Mouse (Mus musculus): Measurements from ENCODE around the gene Chst11.

The Chst11 gene

DNA sequence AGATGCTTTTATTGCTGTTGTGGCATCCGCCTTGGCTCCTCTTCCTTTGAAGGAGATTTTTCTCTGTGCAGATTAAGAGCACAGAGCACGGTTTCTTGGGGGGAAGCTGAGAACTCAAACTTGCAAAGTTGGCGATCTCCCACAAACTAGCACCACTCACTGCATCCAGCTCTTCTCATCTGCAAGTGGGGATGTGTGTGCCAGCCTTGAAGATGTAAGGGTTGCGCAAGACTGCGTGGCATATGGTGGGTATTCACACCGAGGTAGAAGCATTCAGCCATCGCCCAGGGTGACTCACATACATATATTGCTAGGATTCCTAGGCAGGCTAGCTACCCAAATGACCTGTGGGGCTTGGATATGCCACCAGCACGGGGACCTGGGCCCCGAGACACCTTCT lies 52.9 kb downstream of the Chst11 start:
- peak; percentile 44 for DNase-seq

DNA sequence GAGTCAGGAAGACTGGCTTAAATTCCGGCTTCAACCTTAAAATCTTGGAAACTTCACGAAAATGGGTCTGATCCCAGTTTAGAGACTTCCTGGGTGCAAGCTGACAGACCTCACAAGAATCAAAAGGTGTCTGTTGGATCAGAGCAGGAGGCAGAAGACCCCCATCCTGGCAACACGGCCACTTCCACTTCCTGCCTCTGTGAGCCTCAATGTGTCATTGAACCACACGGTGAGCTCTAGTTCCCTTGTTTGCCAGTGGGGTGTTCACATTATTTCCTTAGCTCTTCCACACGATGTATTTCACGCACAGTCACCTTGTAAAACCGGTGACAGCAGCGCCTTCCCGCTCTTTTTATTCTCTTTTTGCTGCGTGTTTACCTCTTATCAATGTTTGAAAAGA lies 54.1 kb downstream of the Chst11 start:
- no peak for DNase-seq

DNA sequence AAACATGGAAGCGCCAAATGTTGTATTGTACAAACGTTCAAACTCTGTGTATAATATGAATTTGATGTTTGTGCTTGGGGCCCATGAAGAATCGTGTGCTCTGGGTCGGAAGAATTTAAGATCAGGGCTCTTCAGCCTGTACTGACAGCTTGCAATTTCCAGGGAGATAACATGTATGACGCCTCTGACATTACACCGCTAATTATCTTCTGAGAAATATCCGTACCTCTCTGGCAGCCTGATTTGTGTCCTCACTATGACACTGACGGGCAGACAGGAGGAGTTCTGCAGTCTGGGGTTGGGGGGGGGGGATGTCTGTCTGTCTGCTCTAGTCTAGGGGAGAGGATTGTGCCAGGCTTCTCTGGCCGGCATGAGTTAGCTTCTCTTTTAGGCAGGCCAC lies 56.6 kb downstream of the Chst11 start:
- DNase-seq, result no peak

DNA sequence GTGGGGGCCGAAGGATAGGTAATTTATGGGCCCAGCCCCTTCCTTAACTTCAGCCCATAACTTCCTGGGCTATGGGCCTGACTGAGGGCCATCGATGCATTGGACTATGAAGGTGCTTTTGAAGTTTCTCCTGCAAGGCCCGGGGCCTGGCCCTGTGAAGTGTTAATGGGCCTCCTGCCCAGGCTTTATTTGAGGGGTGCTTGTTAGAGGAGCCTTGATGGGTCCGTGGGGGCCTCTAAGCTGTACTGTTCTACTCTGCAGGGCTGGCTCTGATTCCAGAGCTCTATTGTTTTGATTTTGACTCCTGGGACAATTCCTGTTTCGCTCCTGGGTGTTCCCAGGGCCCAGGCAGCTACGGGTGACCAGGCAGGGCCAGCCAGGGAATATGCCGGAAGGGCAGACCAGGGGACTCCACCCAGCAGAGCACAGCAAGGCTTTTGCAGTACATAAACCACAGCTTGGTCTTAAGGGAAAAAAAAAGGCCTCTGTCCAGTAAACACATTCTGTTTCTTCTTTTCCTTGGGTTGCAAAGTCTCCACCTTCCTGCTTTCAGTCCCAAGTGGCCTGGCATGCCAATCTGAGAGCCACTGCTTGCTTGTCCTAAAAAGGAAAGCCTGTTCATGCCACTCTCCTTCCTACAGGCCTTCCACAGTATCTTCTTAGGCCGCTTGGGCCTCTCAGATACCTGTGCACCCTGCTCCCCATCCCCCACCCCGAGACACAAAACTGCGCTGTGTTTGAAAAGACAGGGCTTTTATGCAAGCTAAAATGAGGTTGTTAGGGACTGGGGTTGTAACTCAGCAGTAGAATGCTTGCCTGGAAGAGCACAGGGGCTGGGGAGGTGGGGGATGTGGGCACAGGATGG lies 57.5 kb downstream of the Chst11 start:
- no peak for DNase-seq

DNA sequence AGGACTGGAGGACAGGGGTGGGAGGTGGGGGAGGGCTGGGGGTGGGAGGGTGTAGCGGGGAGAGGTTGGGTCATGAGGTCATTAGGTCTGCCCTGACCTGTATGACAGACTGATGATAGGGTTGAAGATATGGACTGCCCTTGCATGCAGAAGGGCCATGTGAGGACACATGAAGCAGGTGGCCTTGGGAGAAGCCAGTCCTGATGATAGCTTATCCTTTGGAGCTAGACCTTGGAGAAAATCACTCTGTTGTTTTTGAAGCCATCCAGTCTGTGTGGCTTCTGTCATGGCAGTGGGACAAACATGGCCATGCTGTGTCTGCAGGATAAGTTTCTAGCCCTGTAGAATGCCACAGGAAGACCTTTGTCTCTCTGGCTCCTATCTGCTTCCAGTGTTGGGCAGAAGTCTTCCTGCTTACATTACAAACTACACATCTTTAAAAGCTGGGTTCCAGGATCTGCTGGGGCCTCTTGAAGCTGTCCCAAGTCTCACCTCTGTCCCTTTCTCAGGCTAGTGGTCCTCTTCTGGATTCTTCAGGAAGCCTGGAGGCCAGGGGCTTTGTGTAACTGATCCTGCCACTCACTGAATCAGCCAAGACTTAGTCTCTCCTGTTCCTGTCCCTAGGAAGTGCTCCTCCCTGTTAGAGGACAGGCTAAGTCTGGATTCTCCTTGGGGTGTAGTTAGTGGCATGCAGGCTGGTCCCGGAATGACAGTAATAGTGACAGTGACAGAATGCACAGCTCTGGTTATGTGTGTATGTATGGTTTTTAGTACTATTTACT lies 58.4 kb downstream of the Chst11 start:
- DNase-seq, result no peak

DNA sequence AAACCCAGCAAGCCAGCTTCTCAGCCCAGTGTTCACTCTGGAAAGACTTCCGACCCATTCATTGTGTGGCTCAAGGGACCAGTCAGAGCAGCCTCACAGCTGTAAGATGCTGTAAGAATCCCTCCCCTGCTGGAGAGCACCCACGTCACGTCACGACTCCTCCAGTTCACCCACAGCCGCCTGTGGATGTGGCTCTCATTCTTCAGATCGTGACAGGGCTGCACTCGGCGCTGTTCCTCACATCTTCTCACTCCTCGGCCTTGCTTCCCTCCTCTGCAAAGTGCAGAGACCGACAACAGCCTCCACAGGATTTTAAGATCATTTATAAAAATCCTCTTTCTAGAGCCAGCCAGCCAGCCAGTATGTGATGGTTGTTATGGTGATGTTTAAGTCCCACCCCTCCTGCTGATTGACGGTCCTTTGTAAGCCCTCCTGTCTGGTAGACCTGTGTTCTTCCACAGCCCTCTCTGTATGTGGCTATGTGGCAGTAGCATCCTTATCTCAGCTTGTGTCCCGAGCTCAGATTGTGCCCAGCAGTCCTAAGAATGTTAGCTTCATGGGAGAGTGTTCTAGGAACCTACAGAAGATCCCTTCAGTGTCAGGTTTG lies 64.0 kb downstream of the Chst11 start:
- DNase-seq, result peak; percentile 24

DNA sequence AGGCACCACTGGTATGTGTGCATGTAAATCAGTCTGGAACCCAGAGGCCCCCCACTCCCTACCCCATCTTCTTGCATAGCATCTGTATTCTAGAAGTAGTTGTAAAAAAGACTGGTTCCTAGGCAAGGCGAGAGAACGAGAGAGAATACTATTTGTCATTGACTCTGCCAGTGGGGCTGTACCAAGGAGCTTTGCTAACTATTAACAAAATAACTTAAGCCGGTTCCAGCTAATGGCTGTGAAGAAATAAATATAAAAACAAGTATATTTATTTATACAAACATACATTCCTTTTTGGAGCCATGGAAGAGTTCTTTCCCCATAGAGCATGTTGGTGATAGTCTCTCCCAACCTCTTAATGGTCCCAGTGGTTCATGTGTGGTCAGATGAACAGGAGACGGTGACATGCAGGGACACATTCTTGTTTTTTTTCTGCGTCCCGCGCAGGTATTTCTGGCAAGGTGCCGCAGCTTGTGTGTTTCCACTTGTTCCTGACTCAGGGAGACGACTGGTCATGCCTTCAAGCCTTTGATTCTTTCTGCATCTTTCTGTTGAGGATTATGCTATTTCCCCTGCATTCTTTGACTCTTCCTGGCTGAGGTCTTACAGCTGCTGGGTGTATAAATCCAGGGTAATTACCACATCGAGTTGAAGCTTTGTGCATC lies 68.7 kb downstream of the Chst11 start:
- DNase-seq, result no peak

DNA sequence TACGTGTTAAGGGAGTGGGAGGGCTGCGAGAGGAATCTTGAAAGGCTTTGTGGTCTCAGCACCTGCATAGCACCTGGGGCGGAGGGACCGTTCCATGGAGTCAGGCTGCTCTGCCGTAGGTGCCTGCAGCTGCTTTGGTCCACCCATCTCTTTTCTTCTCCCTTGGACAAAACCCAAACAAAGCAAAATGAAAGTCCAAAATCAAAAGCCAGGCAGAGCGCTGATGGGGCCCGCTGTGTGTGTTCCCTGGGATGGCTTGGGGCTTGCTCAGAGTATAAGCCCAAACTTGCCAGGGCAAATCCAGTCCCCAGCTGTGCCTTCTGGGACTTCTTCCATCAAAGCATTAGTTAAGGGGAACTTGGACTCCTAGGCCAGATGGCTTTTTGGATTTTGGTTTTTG lies 71.0 kb downstream of the Chst11 start:
- DNase-seq, result no peak

DNA sequence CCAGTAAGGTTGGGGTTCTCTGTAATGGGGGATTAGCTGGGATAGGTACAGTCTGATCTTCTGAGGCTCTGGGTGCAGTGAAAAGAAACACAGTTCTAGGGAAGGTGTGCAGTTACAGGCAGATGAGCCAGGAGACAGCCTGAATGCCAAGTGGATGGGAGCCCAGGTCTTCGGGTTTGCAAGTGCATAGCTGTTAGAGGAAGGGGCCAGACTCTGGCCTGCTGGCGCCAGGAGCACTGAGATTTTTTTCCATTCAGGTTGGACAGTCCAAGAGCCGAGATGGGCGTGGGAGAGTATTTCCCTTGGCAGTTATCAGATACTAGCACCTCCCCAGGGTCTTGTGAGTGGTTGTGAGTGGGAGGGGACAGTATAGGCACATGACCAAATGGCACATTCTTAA lies 71.6 kb downstream of the Chst11 start:
- DNase-seq, result no peak

DNA sequence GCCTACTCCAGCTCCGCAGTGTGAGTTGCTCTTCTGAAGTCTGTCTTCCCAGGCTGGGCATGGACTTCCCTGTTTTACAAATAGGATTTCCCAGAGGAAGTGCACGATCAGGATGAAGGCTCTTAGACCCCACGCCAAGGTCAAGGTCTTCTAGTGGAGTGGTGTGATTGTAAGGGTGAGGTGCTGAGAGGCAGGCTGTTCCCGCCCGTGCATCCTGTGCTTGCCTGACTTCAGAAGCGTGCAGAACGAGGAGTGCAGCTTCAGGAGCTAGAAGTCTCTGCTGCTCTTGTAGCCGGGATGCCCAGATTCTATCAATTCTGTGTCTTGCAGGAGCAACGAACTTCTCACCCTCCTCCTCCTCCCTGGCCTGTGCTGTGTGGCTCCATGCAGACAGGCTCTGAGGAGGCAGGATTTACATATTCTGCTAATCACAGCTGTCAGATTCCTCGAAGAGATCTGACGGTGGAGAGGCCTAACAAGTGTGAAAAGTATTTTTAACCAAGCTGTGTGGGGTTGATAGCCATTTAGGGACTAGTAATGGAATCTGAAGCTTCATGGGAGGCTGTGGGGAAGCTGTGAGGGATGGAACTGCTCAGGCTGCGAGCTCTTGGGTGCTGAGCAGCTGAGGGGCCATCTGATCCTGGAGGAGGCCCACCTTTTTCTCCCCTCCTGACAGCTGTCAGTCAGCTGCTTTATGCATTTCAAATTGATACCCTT lies 74.9 kb downstream of the Chst11 start:
- DNase-seq, result peak; percentile 45

DNA sequence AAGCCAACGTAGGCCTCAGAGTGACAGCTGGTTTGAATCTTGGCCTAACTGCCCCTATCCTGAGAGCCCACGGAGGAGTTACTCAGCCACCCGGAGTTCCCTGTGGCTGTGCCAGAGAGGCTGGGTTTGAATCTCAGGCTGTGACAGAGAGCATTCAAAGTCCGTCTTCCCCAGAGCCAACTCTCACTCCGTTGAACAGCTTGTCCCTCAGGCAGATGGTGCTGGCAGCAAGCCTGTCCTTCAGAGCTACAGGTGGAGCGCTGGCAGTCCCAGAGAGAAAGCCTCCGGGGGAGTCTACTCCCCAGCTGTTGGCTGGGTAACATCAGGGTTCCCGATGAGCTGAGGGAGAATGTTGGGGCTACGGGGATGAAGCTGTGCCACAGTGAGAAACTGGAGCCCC lies 77.0 kb downstream of the Chst11 start:
- peak; percentile 73 for DNase-seq

DNA sequence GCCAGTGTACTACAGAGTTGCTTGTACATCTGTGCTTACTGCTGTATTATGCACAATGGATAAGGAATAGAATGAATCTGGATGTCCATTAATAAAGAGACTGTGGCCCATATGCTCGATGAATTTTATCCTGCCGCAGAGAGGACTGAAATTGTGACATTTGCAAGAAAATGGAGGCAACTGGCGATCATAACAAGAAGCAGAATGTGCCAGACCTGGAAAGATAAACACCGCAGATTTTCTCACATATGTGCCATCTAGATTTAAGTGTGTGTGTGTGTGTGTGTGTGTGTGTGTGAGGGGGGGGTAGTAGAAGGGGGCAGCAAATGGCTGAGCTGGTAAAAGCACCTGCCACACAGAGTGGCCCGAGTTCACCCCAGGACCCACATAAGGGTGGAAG lies 79.5 kb downstream of the Chst11 start:
- no peak for DNase-seq

DNA sequence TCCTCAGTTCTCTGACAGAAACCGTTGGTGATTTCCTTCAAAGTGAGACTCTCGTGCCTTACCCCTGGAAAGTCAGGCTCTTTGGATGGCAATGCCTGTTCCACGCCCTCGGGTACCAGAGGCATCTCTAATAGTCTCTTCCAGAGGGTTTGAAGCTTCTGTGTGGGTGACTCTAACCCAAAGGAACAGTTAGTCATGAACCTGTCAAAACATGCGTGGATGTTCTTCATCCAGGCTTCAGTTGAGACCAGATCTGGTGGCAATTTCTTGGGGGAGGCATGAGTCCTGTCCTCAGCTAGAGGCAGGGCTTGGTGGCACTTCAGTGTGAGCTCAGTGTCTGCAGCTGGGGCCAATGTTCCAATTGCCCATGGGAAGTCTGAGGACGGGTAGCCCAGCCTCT lies 80.9 kb downstream of the Chst11 start:
- DNase-seq, result no peak

DNA sequence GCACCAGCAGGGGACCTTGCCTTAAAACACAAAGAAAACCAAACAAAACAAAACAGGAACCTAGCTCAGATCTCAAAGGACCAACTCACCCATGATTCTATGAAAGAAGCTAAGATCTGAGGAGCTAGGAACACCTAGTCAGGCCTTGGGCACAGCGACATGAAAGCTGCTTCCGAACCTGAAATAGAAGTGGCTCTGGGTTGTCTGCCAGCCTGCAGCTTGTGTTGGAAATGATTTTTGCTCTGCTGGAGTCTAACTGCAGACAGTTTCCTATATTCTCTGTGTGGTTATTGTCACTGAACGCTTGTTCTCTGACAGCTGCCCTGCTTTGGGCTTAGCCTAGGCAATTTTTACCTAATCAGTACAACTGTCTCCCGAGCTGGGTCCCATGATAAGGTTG lies 82.0 kb downstream of the Chst11 start:
- DNase-seq, result peak; percentile 29

DNA sequence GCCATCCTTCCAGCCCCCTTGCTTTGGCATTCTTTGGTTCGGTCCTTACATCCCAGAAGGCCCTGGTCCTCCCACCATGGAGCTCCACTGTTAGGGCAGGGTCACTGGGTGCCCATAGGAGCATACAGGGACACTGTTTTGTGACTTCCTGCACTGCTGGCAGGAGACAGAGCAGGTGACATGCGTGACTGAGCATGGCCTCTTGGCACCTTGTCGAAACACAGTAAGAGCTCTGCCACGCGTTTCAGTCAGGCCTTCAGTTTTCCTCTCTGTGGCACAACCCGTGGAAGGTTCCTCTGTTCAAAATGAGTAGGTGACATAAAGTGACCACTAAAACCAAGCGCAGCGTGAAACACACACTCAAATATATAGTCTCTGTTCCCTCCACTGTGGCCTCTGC lies 83.2 kb downstream of the Chst11 start:
- DNase-seq, result no peak

DNA sequence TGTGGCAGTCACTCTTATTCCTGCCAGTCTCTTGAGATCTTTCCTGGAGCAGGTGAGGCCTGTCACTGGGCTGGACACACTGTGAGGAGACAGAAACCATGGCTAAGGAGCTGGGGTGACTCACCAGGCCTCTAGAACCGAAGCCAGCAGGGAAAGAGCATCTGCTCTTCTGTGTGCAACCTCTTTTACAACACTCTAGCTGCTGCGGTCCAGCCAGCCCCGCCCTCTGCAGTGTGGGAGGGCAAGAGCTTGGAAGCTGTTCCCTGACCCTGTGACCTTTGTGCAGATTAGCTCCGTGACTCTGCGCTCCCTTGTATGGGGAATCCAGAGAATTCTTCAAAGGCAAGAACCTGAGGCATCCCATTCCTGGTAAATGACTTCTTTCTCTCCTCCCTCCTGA lies 84.5 kb downstream of the Chst11 start:
- DNase-seq, result no peak

DNA sequence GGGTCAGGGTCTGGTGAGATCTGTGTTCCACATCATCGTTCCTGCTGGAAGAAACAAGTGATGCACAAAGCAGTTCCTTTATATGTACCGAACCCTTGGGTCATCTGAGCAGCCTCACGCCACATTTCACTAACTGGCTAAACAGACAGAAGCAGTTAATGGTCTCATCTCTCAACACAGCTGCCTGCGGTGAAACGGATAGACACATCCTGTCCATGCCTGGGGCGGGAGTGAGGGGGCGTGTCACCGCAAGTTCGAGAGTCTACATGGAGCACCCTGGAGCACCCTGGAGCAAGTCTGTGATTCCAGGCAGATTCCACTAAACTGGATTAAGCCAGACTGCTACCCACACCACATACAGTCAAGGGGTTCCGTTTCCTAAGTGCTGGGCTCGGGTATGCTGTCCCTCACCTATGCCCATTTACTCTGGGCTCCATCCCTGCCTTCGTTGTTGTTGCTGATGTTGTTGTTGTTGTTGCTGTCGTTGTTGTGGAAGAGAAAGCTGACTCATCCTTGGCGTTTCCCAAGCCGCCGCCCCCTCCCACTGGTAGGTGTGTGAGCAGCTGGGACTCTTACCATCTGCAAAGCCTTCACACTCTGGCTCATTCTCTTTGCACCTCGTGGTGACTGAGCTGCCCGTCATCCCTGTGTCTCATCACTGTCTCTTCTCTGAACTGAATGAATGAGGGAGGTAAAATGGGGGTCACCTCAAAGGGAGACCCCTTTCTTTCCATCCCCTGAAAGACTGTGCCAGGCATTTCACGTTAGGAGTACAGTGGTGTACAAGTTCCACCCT lies 86.7 kb downstream of the Chst11 start:
- DNase-seq, result peak; percentile 25

DNA sequence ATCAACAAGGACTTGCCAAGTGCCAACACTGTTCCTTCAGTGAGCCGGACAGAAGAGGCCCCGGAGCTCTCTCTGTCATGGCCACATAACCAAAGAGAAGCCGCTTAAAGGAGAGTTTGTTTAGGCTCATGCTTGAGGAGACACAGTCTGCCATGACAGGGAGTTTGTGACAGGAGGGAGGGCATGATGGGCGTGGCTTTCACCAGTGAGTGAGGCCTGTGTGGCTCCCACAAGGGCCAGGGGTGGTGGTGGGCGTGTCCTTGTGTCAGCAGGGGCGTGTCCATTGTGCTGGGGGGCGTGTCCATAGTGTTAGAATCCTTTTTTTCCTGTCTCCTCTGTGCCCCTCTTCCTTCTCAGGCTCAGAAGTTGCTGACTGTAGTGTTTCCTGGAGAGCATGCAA lies 87.8 kb downstream of the Chst11 start:
- DNase-seq, result no peak

DNA sequence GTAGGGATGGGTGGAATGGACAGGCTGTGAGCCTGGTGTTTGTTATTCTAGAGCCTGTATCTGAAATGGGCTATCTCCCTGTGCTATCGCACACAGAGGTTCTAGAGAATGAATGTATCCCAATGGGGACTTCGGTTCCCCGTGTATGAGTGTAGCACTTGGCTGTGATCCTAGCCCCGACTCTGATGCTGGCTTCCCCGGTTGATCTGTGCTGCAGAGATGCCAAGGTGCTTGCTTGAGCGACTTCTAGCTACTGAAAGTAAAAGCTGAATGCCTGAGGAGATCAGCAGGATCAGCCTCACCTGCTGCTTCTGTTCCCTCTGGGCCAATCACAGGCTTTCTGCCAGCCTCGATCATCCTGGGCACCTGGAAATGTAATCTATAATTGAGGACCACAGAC lies 91.5 kb downstream of the Chst11 start:
- DNase-seq, result no peak

DNA sequence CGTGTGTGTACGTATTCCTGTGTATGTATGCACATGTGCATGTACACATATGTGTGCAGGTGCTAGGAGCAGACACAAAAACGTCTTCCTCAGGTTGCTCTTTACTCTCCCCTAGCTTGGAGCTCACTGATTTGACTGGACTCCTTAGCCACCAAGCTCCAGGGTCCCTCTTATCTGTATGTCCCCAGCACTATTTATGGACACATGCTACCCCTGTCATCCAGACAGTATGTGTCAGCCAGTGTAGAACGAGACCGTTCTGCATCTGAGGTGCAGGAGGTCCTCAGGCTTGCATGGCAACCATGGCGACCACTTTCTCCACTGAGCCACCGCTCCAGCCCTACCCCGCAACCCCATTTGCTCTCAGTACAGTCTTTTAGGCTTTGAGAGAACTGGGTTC lies 93.4 kb downstream of the Chst11 start:
- no peak for DNase-seq

DNA sequence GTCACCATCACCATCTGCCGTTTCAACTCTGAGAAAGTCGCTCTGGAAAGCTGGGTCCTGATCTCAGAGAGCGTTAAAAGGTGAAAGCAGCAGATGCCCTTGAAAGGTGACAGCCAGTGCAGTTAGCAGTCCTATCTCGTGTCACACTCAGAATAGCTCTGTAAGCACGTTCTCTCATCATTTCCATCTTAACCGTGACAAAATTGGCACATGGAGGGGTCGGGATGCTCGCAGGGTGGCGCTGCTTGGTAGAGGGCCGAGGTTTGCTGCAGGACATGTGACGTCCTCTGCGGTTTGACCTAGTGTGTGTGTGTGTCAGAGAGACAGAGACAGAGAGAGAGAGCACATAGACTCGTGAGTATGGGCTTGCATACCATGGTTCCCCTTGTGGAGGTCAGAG lies 94.5 kb downstream of the Chst11 start:
- no peak for DNase-seq

DNA sequence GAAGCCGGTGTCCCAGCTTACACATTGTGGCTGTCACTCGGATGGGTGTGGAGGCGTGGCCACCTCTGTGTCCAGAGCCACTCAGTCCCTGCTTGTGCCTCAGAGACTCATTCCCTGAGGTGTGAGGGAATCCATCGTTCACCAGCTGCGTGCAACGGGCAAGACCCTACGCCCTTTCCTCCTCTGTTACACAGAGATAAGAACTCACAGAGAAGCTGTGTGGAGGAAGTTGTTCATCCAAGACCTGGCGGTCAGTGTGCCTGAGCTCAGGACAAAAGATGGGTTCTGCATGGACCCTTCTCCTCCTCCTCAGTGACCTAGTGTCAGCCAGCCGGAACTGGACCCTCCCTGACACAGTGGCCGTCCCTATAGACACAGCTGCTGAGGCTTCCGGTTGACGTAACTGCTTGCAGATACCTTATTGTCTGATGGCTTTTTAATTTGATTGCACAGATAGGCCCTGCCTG lies 95.0 kb downstream of the Chst11 start:
- DNase-seq, result no peak

All from layer of hippocampus, adult 9-11 months (tissue).